Mouse (Mus musculus) testis, postnatal 14 days (tissue): ENCODE results near the gene Sema5a.
A peak's percentile ranks its signal among the peaks of the same experiment; 100 is the strongest.

Experiments
- DNase-seq: peaks from one replicate; pipeline ENCODE4 v3.0.0; 2021; ENCODE audit warnings: low spot score

Gene Sema5a

GRCm38 (mm10) chr15:32647061-32647687 is 402.6 kb downstream of the Sema5a start:
- no peak for DNase-seq

DNA sequence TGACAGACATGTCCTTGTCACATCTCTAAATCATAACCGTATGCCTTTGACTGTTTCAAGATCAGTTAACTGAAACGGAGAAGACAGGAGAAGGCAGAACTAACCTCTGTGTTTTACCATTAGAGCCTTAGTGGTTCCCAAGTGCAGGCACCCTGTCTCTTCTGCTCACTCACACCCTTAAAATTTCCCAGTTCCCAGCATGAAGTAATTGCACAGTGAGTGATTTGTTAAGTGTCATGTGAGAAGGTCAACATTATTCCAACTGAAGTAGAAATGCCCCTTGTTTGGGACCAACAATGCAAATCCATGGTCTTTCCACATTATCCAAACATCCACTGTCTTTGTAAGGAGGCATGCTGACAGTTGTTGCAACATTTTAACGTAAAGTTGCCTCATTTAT is 409.4 kb downstream of the Sema5a start:
- no peak for DNase-seq

DNA sequence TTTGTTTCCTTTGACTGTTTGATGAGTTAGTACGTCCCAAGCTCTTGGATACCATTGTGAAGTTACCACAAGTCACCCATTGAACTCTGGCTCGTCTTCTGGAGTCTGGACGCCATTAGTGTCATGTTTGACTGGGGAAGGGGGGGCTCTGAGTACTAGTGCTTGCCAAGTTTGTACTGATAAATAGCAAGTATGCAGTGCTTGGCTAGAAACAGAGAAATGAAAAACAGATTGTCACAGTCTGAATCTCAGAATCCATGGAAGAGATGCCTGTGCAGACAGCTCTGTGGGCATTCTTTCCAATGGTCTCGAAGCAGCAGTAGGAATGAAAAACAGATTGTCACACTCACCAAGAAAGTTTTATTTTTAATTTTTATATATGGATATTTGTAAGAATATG is 411.4 kb downstream of the Sema5a start:
- DNase-seq: no peak

DNA sequence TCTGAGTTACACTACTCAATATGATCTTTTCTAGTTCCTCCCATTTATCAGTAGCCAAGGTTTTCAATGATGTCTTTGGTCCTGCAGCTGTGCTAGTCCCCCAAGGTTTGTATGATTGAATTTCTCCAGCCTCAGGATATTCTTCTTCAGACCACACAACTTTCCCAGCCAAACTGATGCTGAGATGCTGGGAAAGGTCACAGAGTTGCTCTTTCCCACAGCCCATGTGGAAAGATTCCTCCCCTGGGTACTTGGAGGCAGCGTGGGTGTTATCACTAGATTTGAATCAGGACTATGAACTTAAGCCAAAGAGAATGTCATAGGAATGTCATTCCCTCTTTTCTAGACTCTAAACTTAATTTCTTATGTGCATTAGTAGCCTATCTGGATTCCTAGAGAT is 431.8 kb downstream of the Sema5a start:
- no peak for DNase-seq

DNA sequence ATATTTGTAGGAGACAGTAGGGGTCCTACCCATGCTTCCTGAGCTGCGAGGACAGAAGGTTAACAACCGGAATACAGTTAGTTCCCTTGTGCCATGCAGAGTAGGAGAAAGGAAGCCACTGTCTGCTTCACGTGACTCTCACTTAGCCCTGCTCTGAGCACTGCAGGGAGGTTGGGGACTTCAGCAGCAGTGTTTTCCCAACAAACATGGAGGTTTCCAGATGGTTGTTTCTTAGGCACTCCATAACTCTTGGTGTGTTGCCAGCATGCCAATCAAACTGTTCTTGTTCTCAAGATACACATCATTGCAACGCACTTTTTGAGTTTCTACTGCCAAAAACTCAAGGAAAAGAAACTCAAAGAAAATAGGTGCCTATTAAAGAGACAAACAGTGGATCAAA is 440.5 kb downstream of the Sema5a start:
- no peak for DNase-seq

GRCm38 (mm10) chr15:32691021-32691420 is 446.4 kb downstream of the Sema5a start:
- no peak for DNase-seq

DNA sequence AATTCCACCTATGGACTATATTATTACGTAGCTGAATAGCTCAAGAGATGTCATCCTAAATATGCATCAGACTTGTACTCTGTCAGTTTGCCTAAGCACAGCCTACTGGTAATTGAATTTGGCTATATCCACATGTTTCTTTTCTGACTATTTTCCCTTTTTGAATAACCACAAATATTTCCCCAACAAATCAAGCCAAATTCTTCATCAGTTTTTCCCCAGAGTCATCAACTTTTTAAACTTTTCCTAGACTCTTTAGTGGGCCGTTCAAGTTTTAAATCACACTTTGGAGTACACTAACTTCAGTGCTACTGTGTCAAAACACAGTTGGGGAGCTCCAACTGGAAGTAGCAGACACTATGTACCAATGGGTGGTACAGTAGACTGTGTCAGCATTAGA is 448.4 kb downstream of the Sema5a start:
- no peak for DNase-seq

GRCm38 (mm10) chr15:32717298-32717985 is 472.8 kb downstream of the Sema5a start:
- no peak for DNase-seq

DNA sequence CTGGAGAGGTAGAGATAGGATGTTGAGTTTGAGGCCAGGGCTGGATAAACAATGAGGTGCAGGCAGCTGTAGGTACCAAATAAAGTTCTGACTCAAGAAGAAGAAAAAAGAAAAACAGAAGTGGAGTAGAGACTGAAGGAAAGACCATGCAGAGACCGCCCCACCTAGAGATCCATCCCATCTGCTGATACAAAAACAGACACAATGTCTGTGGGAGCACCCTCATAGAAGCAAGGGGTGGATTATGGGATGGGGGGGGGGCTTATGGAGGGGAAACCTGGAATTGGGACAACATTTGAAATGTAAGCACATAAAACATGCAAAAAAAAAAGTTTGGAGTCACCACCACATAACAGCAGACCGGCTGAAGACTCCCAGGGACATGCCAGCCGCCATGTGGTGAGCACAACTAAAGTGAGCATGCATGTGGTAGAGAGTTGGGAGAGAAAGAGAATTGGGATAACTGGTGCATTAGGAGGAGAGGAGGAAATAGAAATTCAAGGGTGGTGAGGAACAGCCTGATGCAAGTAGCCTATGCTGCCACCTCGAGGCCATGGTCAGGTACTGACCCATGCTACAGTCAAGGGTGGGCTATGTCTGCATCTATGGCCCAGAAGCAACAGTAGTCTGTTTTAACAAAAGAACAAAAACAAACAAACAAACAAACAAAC is 473.8 kb downstream of the Sema5a start:
- DNase-seq: peak; percentile 7

DNA sequence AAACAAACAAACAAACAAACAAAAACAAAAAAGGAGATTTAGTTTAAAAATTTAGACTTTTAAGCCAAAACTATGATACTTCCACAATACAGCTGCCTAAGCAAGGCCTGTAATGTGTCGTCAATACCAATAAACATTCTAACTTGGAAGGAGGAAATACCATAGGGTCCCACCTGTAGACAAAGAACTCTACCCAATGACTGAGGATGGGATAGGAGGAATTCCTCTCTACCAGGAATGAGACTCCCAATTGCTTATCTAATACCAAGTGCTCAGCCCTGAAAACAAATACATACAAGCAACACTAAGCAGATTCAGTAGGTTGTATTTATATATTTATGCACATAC is 474.3 kb downstream of the Sema5a start:
- no peak for DNase-seq

- DNase-seq: no peak
Observed at GRCm38 (mm10) chr15:32730839-32731238, 486.2 kb downstream of the Sema5a start.
